Mouse (Mus musculus): ENCODE measurements around the gene Cpd. TPM values are rescaled to one million over a fixed set of nuclear protein-coding genes. Genes with fewer than 3 reads are reported as not detected.

The Cpd gene
- polyA plus RNA-seq, 1 experiment from 2014 or later: 33.4 TPM

GRCm38 (mm10) chr11:76735753-76736324 is 111.0 kb downstream of the Cpd start:
- DNase-seq: no peak
- no peak for ATAC-seq (ENCODE audit: insufficient read depth)
- H3K27me3 ChIP-seq (ENCODE audit: insufficient read depth, low read length): no peaks in the 10 kb centered on the region
- H3K9me3 ChIP-seq (ENCODE audit: low read depth, low read length): no peaks in the 10 kb centered on the region
- no peak overlapping the region for H3K4me3 ChIP-seq (ENCODE audit: low read depth, low read length)
- H3K4me1 ChIP-seq (ENCODE audit: insufficient read depth): no peaks in the 10 kb centered on the region
- 66% methylated on average over 4 of the region's 4 CpGs for WGBS
- no peak overlapping the region for H3K9ac ChIP-seq
- H3K27ac ChIP-seq (ENCODE audit: low read depth): no peak overlapping the region
- no peak overlapping the region for H3K4me2 ChIP-seq
- H3K36me3 ChIP-seq (ENCODE audit: insufficient read depth): peaks cover 50% of the 10 kb centered on the region
- TF ChIP-seq CTCF (IDR thresholded peaks at IDR 0.05; ENCODE audit: low read depth): no peak

- Histone ChIP-seq H3K4me3 (ENCODE audit: low read depth, low read length) (no peak overlapping the region), H3K4me1 (ENCODE audit: insufficient read depth) (no peaks in the 10 kb centered on the region), H3K9me3 (ENCODE audit: low read depth, low read length) (no peaks in the 10 kb centered on the region), H3K36me3 (ENCODE audit: insufficient read depth) (peaks cover 59% of the 10 kb centered on the region), H3K27me3 (ENCODE audit: insufficient read depth, low read length) (no peaks in the 10 kb centered on the region), H3K4me2 (no peak overlapping the region), H3K27ac (ENCODE audit: low read depth) (no peak overlapping the region), H3K9ac (no peak overlapping the region)
- WGBS: 73% methylated on average over 3 of the region's 3 CpGs
- no peak for ATAC-seq (ENCODE audit: insufficient read depth)
- DNase-seq: no peak
- TF ChIP-seq CTCF (IDR thresholded peaks at IDR 0.05; ENCODE audit: low read depth): no peak
Measured at GRCm38 (mm10) chr11:76734560-76734959, 112.3 kb downstream of the Cpd start.

GRCm38 (mm10) chr11:76730650-76731049 is 116.2 kb downstream of the Cpd start:
- no peak for TF ChIP-seq CTCF (IDR thresholded peaks at IDR 0.05; ENCODE audit: low read depth)
- no peak for DNase-seq
- 68% methylated on average over 3 of the region's 3 CpGs for WGBS
- Histone ChIP-seq H3K27ac (ENCODE audit: low read depth) (no peak overlapping the region), H3K27me3 (ENCODE audit: insufficient read depth, low read length) (no peaks in the 10 kb centered on the region), H3K4me1 (ENCODE audit: insufficient read depth) (no peaks in the 10 kb centered on the region), H3K4me2 (no peak overlapping the region), H3K4me3 (ENCODE audit: low read depth, low read length) (no peak overlapping the region), H3K36me3 (ENCODE audit: insufficient read depth) (peaks cover 63% of the 10 kb centered on the region), H3K9me3 (ENCODE audit: low read depth, low read length) (no peaks in the 10 kb centered on the region), H3K9ac (no peak overlapping the region)
- no peak for ATAC-seq (ENCODE audit: insufficient read depth)

Other genes with a start within 250 kb of the Cpd start
- 32.9 and 39.2 TPM in 2 replicates for gene Abr, start 224.7 kb downstream of the Cpd start, polyA plus RNA-seq (2014; fragmentation: Nextera tagmentation; extraction: Ambion mirVana)
- not detected in 2 replicates for gene Bhlha9, start 174.5 kb downstream of the Cpd start, polyA plus RNA-seq (2014; fragmentation: Nextera tagmentation; extraction: Ambion mirVana)
- gene Trarg1, start 167.2 kb downstream of the Cpd start, polyA plus RNA-seq (2014; fragmentation: Nextera tagmentation; extraction: Ambion mirVana): 0.07 and 0.16 TPM in 2 replicates
- 35.3 and 38.7 TPM in 2 replicates for gene Gosr1, start 83.4 kb downstream of the Cpd start, polyA plus RNA-seq (2014; fragmentation: Nextera tagmentation; extraction: Ambion mirVana)
- gene Tmigd1, start 55.1 kb upstream of the Cpd start, polyA plus RNA-seq (2014; fragmentation: Nextera tagmentation; extraction: Ambion mirVana): 0.13 TPM in 1 of 2 replicates, not detected in the other
- 155 and 160 TPM in 2 replicates for gene Blmh, start 77.8 kb upstream of the Cpd start, polyA plus RNA-seq (2014; fragmentation: Nextera tagmentation; extraction: Ambion mirVana)
- gene Slc6a4, start 151.6 kb upstream of the Cpd start, polyA plus RNA-seq (2014; fragmentation: Nextera tagmentation; extraction: Ambion mirVana): 1.7 and 1.8 TPM in 2 replicates
- gene Nsrp1, start 231.4 kb upstream of the Cpd start, polyA plus RNA-seq (2014; fragmentation: Nextera tagmentation; extraction: Ambion mirVana): 58.2 and 65.8 TPM in 2 replicates

Data from lung, embryonic 14.5 days (tissue).